Mouse (Mus musculus) neural tube, embryonic 15.5 days (tissue): Measurements from ENCODE around the gene Hkdc1. TPM values are rescaled to one million over a fixed set of nuclear protein-coding genes. Genes with fewer than 3 reads are reported as not detected.
A peak's percentile ranks its signal among the peaks of the same experiment; 100 is the strongest.

ENCODE experiments used
- ATAC-seq: fragments of 200-750 bp; cut with Nextera tagmentation; 2 replicates; pipeline ENCODE4 v1.8.0; 2017; ENCODE audit warnings: mild to moderate bottlenecking, moderate TSS enrichment, moderate library complexity; ENCODE audit not compliant: low FRiP score
- H3K27ac ChIP-seq: fragments of 300-500 bp; sonication (generic); replicated peaks from 2 replicates; pipeline ENCODE4 v1.5.1; 2015; ENCODE audit warnings: mild to moderate bottlenecking, inconsistent platforms
- H3K27me3 ChIP-seq: fragments of 300-500 bp; sonication (generic); replicated peaks from 2 replicates; pipeline ENCODE4 v1.6.1; 2015; ENCODE audit warnings: inconsistent platforms
- H3K36me3 ChIP-seq: fragments of 300-500 bp; sonication (generic); 2 replicates; pipeline ENCODE4 v1.6.1; 2015; ENCODE audit warnings: inconsistent platforms
- H3K4me1 ChIP-seq: fragments of 300-500 bp; sonication (generic); 2 replicates; pipeline ENCODE4 v1.6.1; 2015; ENCODE audit warnings: inconsistent platforms
- H3K4me2 ChIP-seq: fragments of 300-500 bp; sonication (generic); 2 replicates; pipeline ENCODE4 v1.6.1; 2015; ENCODE audit warnings: inconsistent platforms, mild to moderate bottlenecking, moderate library complexity
- H3K4me3 ChIP-seq: fragments of 300-500 bp; sonication (generic); replicated peaks from 2 replicates; pipeline ENCODE4 v1.5.1; 2015; ENCODE audit warnings: mild to moderate bottlenecking, inconsistent platforms
- H3K9ac ChIP-seq: fragments of 300-500 bp; sonication (generic); replicated peaks from 2 replicates; pipeline ENCODE4 v1.6.1; 2015; ENCODE audit warnings: mild to moderate bottlenecking, inconsistent platforms
- H3K9me3 ChIP-seq: fragments of 300-500 bp; sonication (generic); replicated peaks from 2 replicates; pipeline ENCODE4 v1.6.1; 2016; ENCODE audit warnings: inconsistent platforms
- WGBS: fragments of 180-500 bp; shearing (Covaris S2); methylation state at CpG from one replicate; pipeline ENCODE4 v1.1.7; 2015; ENCODE audit warnings: mixed read lengths; 5-methylcytosine and 5-hydroxymethylcytosine counted together
- polyA plus RNA-seq: library from polyadenylated mRNA; unstranded; fragments of >200 nt; fragmentation: Nextera tagmentation; extraction: Ambion mirVana; gene quantifications from 2 replicates; pipeline ENCODE4 v1.2.1, GENCODE M21; 2015

The Hkdc1 gene
- polyA plus RNA-seq, 1 experiment from 2014 or later, result 0.60 TPM

DNA sequence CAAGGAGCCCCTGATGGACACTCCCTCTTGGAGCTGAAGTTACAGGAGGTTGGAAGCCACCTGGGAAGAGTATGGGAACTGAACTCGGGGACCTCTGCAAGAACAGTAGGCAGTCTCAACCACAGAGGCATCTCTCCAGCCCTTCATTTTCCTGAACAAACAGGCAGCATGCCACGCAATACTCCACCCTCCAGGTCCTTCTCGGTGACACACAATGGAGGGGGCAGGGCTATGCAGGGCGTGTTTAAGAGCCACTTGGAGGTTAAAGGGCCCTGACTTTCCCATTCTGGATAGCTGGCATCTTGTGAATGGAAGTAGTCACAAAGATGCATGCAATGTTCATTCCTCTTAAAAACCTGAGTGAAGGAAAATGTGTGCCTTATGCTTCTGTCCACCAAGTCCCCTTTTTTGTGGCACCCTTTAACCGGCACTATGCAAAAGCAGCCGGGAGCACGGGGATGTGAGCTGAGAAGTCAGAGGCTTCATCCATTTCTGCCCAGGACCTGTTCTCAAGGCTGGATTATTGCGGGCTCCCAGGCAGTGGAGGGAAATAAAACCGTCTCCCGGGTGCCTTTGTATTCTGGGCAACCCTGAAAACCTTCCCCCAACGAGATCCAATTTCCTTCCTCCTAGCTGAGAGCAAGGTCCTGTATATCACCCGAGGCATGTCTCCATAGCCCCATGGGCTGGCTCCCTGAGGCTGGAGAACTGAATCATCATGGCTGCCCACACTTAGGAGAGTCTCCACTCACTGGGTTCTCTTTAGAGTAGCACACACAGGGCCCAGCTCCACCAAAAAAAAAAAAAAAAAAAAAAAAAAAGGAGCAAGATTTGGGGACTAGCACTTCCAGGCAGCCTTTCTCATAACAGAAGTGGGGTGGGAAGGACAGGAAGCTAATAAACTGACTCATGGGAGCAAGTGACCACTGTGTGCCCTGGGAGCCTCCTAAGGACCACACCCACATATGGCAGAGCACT, 85.4 kb downstream of the Hkdc1 start:
- Histone ChIP-seq H3K4me3 (0 out of 2 replicates have a peak overlapping the region, but pooled peaks have one; percentile 1), H3K9ac (0 out of 2 replicates have a peak overlapping the region, but pooled peaks have one; percentile 28), H3K4me2 (peak overlapping the region; percentile 29), H3K36me3 (no peaks in the 10 kb centered on the region), H3K27ac (peak overlapping the region; percentile 34; the same call in 1 of the 2 replicates), H3K9me3 (no peaks in the 10 kb centered on the region), H3K4me1 (peaks cover 70% of the 10 kb centered on the region), H3K27me3 (no peaks in the 10 kb centered on the region)
- ATAC-seq, result no peak
- 13% methylated on average over 12 of the region's 12 CpGs for WGBS

DNA sequence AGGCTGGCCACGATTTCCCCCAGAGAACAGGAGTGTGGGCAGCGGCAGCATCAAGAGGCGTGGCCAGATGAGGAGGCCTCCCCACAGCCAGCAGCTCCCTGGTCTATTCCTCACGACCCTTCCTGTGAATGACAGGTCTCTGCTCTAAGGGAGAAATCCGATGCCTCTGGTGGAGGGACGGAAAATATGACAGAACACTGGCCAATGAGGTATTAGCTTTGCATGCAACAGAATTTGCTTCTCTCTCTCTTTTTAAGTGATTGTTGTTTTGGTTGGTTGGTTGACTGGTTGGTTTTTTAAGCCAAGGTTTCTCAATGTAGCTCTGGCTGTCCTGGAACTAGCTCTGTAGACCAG, 86.9 kb downstream of the Hkdc1 start:
- H3K4me3 ChIP-seq, result no peak overlapping the region
- no peak overlapping the region for H3K9ac ChIP-seq
- H3K9me3 ChIP-seq, result no peaks in the 10 kb centered on the region
- H3K27ac ChIP-seq, result no peak overlapping the region
- no peaks in the 10 kb centered on the region for H3K27me3 ChIP-seq
- no peaks in the 10 kb centered on the region for H3K36me3 ChIP-seq
- ATAC-seq, result no peak
- no peak overlapping the region for H3K4me2 ChIP-seq
- WGBS, result 37% methylated on average over 6 of the region's 6 CpGs
- peaks cover 59% of the 10 kb centered on the region for H3K4me1 ChIP-seq

DNA sequence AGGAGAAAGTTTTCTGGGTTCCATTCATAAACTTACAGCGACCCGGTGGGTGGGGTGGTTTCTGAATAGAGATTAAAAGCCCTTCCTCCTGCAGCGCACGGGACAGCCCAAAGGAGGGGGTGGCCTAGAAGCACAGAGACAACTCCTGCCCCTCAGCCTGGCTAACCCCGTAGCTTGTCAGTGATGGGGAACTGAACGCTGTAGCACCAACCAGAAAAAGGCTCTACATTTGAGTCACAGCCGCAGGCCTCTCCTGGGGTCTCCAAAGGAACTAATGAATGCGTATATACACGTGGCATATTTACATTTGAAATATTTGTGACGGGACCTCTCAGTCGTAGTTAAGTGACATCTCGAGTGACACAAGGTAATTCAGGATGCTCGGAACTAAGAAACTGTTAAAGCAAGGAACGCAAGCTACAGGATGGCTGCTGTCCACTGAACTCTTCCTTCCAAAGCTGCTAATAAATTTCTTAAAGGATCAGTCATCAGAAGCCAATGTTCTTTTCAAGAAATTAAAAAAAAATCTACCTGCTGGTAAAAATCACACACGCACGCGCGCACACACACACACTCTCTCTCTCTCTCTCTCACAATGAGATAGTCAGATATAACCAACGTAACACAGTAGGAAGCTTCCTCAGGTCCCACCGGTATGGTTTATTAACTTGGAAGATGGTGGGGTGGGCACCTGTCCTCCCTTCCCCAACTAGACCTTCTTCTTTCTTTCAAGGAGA, 87.4 kb downstream of the Hkdc1 start:
- ATAC-seq, result no peak
- Histone ChIP-seq H3K9ac (no peak overlapping the region), H3K4me1 (peaks cover 59% of the 10 kb centered on the region), H3K4me3 (no peak overlapping the region), H3K27ac (no peak overlapping the region), H3K27me3 (no peaks in the 10 kb centered on the region), H3K36me3 (no peaks in the 10 kb centered on the region), H3K4me2 (no peak overlapping the region), H3K9me3 (no peaks in the 10 kb centered on the region)
- 56% methylated on average over 20 of the region's 20 CpGs for WGBS

DNA sequence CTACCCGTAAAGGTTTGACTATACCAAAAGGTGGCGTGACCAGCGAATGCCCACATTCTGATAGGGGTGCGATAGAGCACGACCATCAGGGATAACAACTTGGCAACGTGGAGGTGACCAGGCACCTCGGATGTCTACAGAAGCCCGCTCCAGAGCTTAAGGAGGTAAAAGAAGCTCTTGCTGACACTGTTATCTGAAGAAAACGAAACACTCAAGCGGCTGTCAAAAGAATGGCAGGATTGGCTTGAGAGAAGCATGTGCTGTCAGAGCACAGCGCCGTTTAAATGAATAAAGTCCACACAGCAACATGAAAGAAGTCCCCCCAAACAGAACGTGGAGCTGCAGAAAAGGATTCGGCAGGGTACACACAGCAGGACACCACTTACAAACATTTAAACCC, 89.0 kb downstream of the Hkdc1 start:
- Histone ChIP-seq H3K27ac (no peak overlapping the region), H3K9ac (no peak overlapping the region), H3K4me2 (no peak overlapping the region), H3K36me3 (no peaks in the 10 kb centered on the region; the same call in 1 of the 2 replicates), H3K4me3 (no peak overlapping the region), H3K9me3 (no peaks in the 10 kb centered on the region), H3K27me3 (no peaks in the 10 kb centered on the region), H3K4me1 (peaks cover 47% of the 10 kb centered on the region)
- WGBS, result 84% methylated on average over 14 of the region's 14 CpGs
- no peak for ATAC-seq

Other genes starting within 250 kb of the Hkdc1 start
- gene Tspan15, start 191.2 kb downstream of the Hkdc1 start, polyA plus RNA-seq, result 16.6 and 22.8 TPM in 2 replicates
- 0.13 and 0.20 TPM in 2 replicates for gene Tacr2, start 170.1 kb downstream of the Hkdc1 start, polyA plus RNA-seq
- 134 and 146 TPM in 2 replicates for gene Hk1, start 42.6 kb downstream of the Hkdc1 start, polyA plus RNA-seq
- 1.3 and 1.7 TPM in 2 replicates for gene 4930507D05Rik, start 27.0 kb upstream of the Hkdc1 start, polyA plus RNA-seq
- 19.9 and 20.9 TPM in 2 replicates for gene Supv3l1, start 27.2 kb upstream of the Hkdc1 start, polyA plus RNA-seq
- gene Vps26a, start 64.3 kb upstream of the Hkdc1 start, polyA plus RNA-seq, result 56.4 and 62.4 TPM in 2 replicates
- gene Srgn, start 105.0 kb upstream of the Hkdc1 start, polyA plus RNA-seq, result 10.1 and 27.5 TPM in 2 replicates
- gene Kif1bp, start 156.0 kb upstream of the Hkdc1 start, polyA plus RNA-seq, result 68.7 and 75.5 TPM in 2 replicates
- 12.0 and 14.3 TPM in 2 replicates for gene Ddx21, start 179.8 kb upstream of the Hkdc1 start, polyA plus RNA-seq
- gene Ddx50, start 228.7 kb upstream of the Hkdc1 start, polyA plus RNA-seq, result 80.6 and 89.4 TPM in 2 replicates